Mouse (Mus musculus) Patski (cell line): Measurements from ENCODE around the gene Yipf4. TPM values are rescaled to one million over a fixed set of nuclear protein-coding genes. Genes with fewer than 3 reads are reported as not detected.

Experiments
- ATAC-seq: fragments of 100-300 bp; one replicate; pipeline ENCODE4 v1.8.0; 2021
- CTCF ChIA-PET: fragments of 350-600 bp; sonication (Branson Sonifier 250); formaldehyde crosslinking; loops from one replicate; lab custom pipeline; 2022; ENCODE audit warnings: inconsistent platforms; lab: Charles Lee
- POLR2A ChIA-PET: fragments of 350-600 bp; sonication (Branson Sonifier 250); formaldehyde crosslinking; loops from one replicate; lab custom pipeline; 2022; ENCODE audit warnings: antibody characterized with exemption, inconsistent platforms; lab: Charles Lee
- DNase-seq: peaks from one replicate; pipeline ENCODE4 v3.0.0-alpha.2; 2011; ENCODE audit warnings: low read depth, low spot score
- H3K27me3 ChIP-seq: fragments of 371-371 bp; one replicate; pipeline ENCODE4 v1.5.1; 2021
- CTCF ChIP-seq: fragments of 100-300 bp; IDR thresholded peaks from one replicate; pipeline ENCODE4 v1.5.1; 2021
- in situ Hi-C: fragments of 300-500 bp; cut with MboI; formaldehyde crosslinking; loops from 3 replicates; pipeline ENCODE4 v1.11.1; 2018; ENCODE audit warnings: low pct_unique_long_range_greater_than_20kb, mixed read lengths
- polyA plus RNA-seq: library from polyadenylated mRNA; unstranded; gene quantifications from one replicate; pipeline ENCODE4 v1.2.3, GENCODE M21; 2021

Gene Yipf4
- polyA plus RNA-seq, 1 experiment from 2014 or later: 128 TPM

GRCm38 (mm10) chr17:74480361-74481069, 8.8 kb upstream of the Yipf4 start:
- DNase-seq (no peak), ATAC-seq (peak; percentile 39)
- ChIA-PET POLR2A (no interaction called here), CTCF (no interaction called here)
- in situ Hi-C loops: no loop called here
- TF ChIP-seq CTCF: no peak
- H3K27me3 ChIP-seq: no peaks in the 10 kb centered on the region

- ATAC-seq (no peak), DNase-seq (no peak)
- no peaks in the 10 kb centered on the region for H3K27me3 ChIP-seq
- ChIA-PET POLR2A (no interaction called here), CTCF (no interaction called here)
- in situ Hi-C loops: no loop called here
- no peak for TF ChIP-seq CTCF
Observed at GRCm38 (mm10) chr17:74489901-74490220, 568 bp downstream of the Yipf4 start.

- no peaks in the 10 kb centered on the region for H3K27me3 ChIP-seq
- DNase-seq (no peak), ATAC-seq (no peak)
- ChIA-PET CTCF (no interaction called here), POLR2A (no interaction called here)
- TF ChIP-seq CTCF: no peak
- in situ Hi-C loops: no loop called here
Observed at GRCm38 (mm10) chr17:74491565-74491964, 2.3 kb downstream of the Yipf4 start.

GRCm38 (mm10) chr17:74500204-74500603, 10.9 kb downstream of the Yipf4 start:
- no peak for TF ChIP-seq CTCF
- in situ Hi-C loops: no loop called here
- ChIA-PET POLR2A (no interaction called here), CTCF (no interaction called here)
- ATAC-seq (no peak), DNase-seq (no peak)
- no peaks in the 10 kb centered on the region for H3K27me3 ChIP-seq

GRCm38 (mm10) chr17:74501085-74501484, 11.8 kb downstream of the Yipf4 start:
- no peak for TF ChIP-seq CTCF
- ChIA-PET CTCF (no interaction called here), POLR2A (no interaction called here)
- no peaks in the 10 kb centered on the region for H3K27me3 ChIP-seq
- DNase-seq (no peak), ATAC-seq (no peak)
- in situ Hi-C loops: no loop called here

GRCm38 (mm10) chr17:74507934-74508333, 18.6 kb downstream of the Yipf4 start:
- in situ Hi-C loops: no loop called here

GRCm38 (mm10) chr17:74508600-74508999, 19.3 kb downstream of the Yipf4 start:
- no peak for TF ChIP-seq CTCF
- CTCF ChIA-PET: no interaction called here
- ATAC-seq (no peak), DNase-seq (no peak)
- POLR2A ChIA-PET: no interaction called here
- H3K27me3 ChIP-seq: no peaks in the 10 kb centered on the region
- in situ Hi-C loops: no loop called here

More at GRCm38 (mm10) chr17:74507934-74508333, 18.6 kb downstream of the Yipf4 start:
- ATAC-seq: no peak
- H3K27me3 ChIP-seq: no peaks in the 10 kb centered on the region
- no peak for TF ChIP-seq CTCF
- DNase-seq: no peak
- POLR2A ChIA-PET: no interaction called here
- CTCF ChIA-PET: no interaction called here

- no peak for DNase-seq
- in situ Hi-C loops: no loop called here
Observed at GRCm38 (mm10) chr17:74512308-74512707, 23.0 kb downstream of the Yipf4 start.

GRCm38 (mm10) chr17:74522797-74523723, 33.8 kb downstream of the Yipf4 start:
- CTCF ChIA-PET: interaction anchor here (1.4 kb wide), 1 partner anchor 18 kb away, joined by 8 read pairs; no protein-coding TSS in a partner anchor
- TF ChIP-seq CTCF: no peak
- H3K27me3 ChIP-seq: no peaks in the 10 kb centered on the region
- in situ Hi-C loops: no loop called here
- POLR2A ChIA-PET: no interaction called here
- ATAC-seq (no peak), DNase-seq (no peak)

More at GRCm38 (mm10) chr17:74512308-74512707, 23.0 kb downstream of the Yipf4 start:
- ChIA-PET POLR2A (interaction anchor here (0.7 kb wide), 1 partner anchor 112 kb away, joined by 3 read pairs; no protein-coding TSS in a partner anchor), CTCF (interaction anchor here (1.5 kb wide), 1 partner anchor 9 kb away, joined by 4 read pairs; no protein-coding TSS in a partner anchor)
- no peak for ATAC-seq
- TF ChIP-seq CTCF: no peak
- no peaks in the 10 kb centered on the region for H3K27me3 ChIP-seq

- no peak for TF ChIP-seq CTCF
- ChIA-PET CTCF (no interaction called here), POLR2A (interaction anchor here (0.6 to 0.7 kb wide), 3 partner anchors 57 to 641 kb away, joined by 3 to 6 read pairs (median 4); no protein-coding TSS in a partner anchor)
- ATAC-seq: no peak
- H3K27me3 ChIP-seq: no peaks in the 10 kb centered on the region
- no peak for DNase-seq
- in situ Hi-C loops: no loop called here
Observed at GRCm38 (mm10) chr17:74526117-74526516, 36.8 kb downstream of the Yipf4 start.
